Mouse (Mus musculus) cerebellum, adult 18-20 months (tissue): ENCODE results near the gene Ccdc116.

Experiments
- DNase-seq, 2 experiments: peaks; one replicate each; pipeline ENCODE4 v3.0.0; 2021

The Ccdc116 gene

DNA sequence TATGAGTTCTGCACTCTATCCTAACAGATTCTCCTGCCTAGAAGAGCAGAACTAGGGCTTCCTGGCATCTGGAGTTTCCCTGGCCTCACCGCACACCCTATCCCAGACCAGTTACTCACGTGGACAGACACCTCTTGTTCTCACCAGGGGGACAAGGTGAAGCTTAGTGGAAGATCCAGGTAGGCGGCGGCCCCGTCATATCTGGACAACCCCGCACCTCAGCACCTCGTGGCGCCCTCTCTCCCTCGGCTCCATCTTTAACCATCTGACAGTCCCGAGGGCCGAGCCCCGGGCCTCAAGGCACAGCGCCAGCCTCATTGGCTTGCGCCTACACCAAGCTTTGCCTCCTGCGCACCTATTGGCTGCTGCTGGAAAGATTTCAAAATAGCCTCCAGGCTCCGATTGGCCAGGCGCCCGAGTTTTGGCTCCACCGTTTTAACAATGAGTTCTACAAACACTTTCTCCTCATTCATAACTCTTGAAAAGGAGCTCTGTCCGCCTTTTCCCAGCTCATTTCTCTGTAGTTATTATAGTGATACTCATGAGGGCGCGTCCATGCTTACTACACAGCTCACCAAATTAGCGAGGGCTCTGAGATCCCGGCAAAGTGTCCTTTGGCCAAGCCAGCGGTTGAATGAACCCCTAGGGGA is 22.0 kb downstream of the Ccdc116 start, which contains the start of gene 2610318N02Rik:
Gene 2610318N02Rik, minus strand, starts transcription at position 297 of the 650 bp plus-strand sequence.
- DNase-seq = peak; percentile 62 to 65

DNA sequence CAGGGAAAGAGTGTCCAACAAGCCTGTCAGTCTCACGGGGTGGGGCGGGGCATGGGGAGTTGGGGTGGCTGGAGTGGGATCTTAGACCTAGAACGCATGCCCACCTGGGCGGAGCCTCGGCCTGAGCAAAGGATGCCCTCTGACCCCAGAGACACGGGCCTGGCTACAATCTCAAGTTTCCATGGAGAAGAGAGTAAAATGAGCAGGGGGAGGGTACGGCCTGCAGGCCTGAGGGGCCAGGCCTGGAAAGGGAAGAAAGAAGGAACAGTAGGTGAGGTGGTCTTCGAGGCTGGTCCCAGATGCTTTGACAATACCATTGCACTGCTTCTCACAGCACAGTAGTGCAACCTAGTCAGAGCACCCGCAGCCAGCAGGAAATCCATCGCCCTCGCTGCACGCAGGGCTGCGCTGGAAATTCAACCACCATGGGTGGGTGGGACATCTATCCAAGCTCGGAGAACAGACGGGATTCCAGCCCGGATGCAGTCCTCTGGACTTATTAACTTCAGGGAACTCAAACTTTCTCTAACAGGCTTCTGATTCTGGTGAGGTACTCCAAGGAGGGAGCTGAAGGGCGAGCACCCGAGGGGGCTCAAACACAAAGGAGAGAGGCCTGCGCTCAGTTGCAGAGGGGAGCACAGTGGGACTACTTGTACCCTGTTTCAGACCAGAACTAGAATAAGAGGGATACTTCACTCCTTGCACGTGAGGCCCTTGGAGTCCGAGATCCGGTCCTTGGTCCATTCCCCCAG is 22.7 kb downstream of the Ccdc116 start:
- no peak for DNase-seq

DNA sequence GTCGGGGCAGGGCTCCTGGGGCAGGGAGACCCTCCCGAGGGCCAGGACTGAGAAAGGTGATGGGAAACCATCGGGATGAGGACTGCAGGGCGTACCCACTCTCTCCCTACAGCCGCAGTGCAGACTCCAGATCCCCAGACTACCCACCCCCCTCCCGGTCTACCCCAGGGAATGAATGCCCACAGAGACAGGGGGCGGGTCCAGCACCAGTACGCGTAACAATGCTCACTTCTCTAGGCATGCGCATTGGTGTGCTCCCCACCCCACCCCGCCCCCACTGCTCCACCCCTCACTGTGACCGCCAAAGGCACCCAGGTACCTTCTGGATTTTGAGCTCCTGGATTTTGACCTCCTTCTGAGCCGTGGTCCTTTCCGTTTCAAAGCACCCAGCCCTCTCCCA is 25.5 kb downstream of the Ccdc116 start:
- no peak for DNase-seq

GRCm38 (mm10) chr16:17117309-17117799 is 29.7 kb downstream of the Ccdc116 start:
- DNase-seq = no peak

GRCm38 (mm10) chr16:17110771-17111743 is 36.0 kb downstream of the Ccdc116 start, which contains the start of gene Ppil2:
Gene Ppil2 (minus strand): TSS chr16:17111257.
- DNase-seq = peak; percentile 75 to 81

- no peak for DNase-seq
Observed at GRCm38 (mm10) chr16:17104600-17104999, 42.4 kb downstream of the Ccdc116 start.

- DNase-seq = no peak
Observed at GRCm38 (mm10) chr16:17102630-17103220, 44.3 kb downstream of the Ccdc116 start.

DNA sequence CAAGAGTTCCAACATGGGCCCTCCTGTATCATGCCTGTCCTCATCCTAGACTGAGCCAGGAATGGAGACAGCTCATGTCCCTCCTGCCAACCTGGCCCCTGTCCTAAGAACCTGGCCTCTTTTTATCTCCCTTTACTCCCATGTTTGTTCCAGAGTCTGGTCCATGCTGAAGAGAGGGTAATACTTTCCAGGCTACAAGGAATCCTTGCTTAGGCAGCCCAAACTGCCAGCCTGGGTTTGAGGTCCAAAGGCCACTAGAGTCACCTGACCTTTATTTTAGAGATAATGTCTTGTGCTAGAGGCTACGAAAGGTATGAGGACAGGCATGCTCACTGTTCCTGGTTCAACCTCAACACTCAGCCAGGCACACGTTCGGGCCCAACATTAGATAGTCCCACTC is 50.1 kb downstream of the Ccdc116 start:
- DNase-seq = no peak
